Mouse (Mus musculus): ENCODE data around the gene Srcin1. TPM values are rescaled to one million over a fixed set of nuclear protein-coding genes. Genes with fewer than 3 reads are reported as not detected.

Gene Srcin1
- total and polyA plus RNA-seq, 2 experiments from 2014 or later, result not detected

GRCm38 (mm10) chr11:97560210-97560963 lies 15.6 kb downstream of the Srcin1 start:
- DNase-seq (ENCODE audit: low spot score) (no peak), ATAC-seq (ENCODE audit: insufficient read depth, low read depth) (no peak)
- Histone ChIP-seq H3K9me3 (replicated peaks; ENCODE audit: control insufficient read depth, low read length) (no peaks in the 10 kb centered on the region), H3K4me3 (ENCODE audit: low read depth, low read length) (no peak overlapping the region), H3K27me3 (ENCODE audit: control insufficient read depth, insufficient read depth, low read length) (peaks cover 47% of the 10 kb centered on the region), H3K9ac (replicated peaks; ENCODE audit: low read depth, low read length) (no peak overlapping the region), H3K36me3 (replicated peaks; ENCODE audit: control insufficient read depth, insufficient read depth, low read length) (no peaks in the 10 kb centered on the region), H3K4me1 (ENCODE audit: control insufficient read depth, insufficient read depth) (no peaks in the 10 kb centered on the region), H3K27ac (ENCODE audit: low read depth) (no peak overlapping the region), H3K4me2 (ENCODE audit: low read depth, low read length) (no peak overlapping the region)
- 56% methylated on average over 17 of the region's 17 CpGs for WGBS
- TF ChIP-seq EP300 (IDR thresholded peaks at IDR 0.05; ENCODE audit: low read depth) (no peak), CTCF (IDR thresholded peaks at IDR 0.05; ENCODE audit: low read depth) (no peak)

GRCm38 (mm10) chr11:97559549-97559948 lies 16.4 kb downstream of the Srcin1 start:
- WGBS, result 54% methylated on average over 4 of the region's 4 CpGs
- no peak overlapping the region for H3K4me3 ChIP-seq (ENCODE audit: low read depth, low read length)

GRCm38 (mm10) chr11:97557885-97558284 lies 18.1 kb downstream of the Srcin1 start:
- WGBS, result 80% methylated on average over 4 of the region's 4 CpGs
- H3K4me2 ChIP-seq (ENCODE audit: low read depth, low read length), result no peak overlapping the region
- TF ChIP-seq EP300 (IDR thresholded peaks at IDR 0.05; ENCODE audit: low read depth), result no peak
- H3K4me1 ChIP-seq (ENCODE audit: control insufficient read depth, insufficient read depth), result no peaks in the 10 kb centered on the region
- no peak for ATAC-seq (ENCODE audit: insufficient read depth, low read depth)
- H3K36me3 ChIP-seq (replicated peaks; ENCODE audit: control insufficient read depth, insufficient read depth, low read length), result no peaks in the 10 kb centered on the region
- H3K9ac ChIP-seq (replicated peaks; ENCODE audit: low read depth, low read length), result no peak overlapping the region
- H3K9me3 ChIP-seq (replicated peaks; ENCODE audit: control insufficient read depth, low read length), result no peaks in the 10 kb centered on the region
- H3K27me3 ChIP-seq (ENCODE audit: control insufficient read depth, insufficient read depth, low read length), result peaks cover 33% of the 10 kb centered on the region
- H3K27ac ChIP-seq (ENCODE audit: low read depth), result no peak overlapping the region
- DNase-seq (ENCODE audit: low spot score), result no peak
- H3K4me3 ChIP-seq (ENCODE audit: low read depth, low read length), result no peak overlapping the region

More at GRCm38 (mm10) chr11:97559549-97559948, 16.4 kb downstream of the Srcin1 start:
- Histone ChIP-seq H3K27me3 (ENCODE audit: control insufficient read depth, insufficient read depth, low read length) (peaks cover 38% of the 10 kb centered on the region), H3K9me3 (replicated peaks; ENCODE audit: control insufficient read depth, low read length) (no peaks in the 10 kb centered on the region), H3K4me1 (ENCODE audit: control insufficient read depth, insufficient read depth) (no peaks in the 10 kb centered on the region), H3K27ac (ENCODE audit: low read depth) (no peak overlapping the region), H3K36me3 (replicated peaks; ENCODE audit: control insufficient read depth, insufficient read depth, low read length) (no peaks in the 10 kb centered on the region), H3K9ac (replicated peaks; ENCODE audit: low read depth, low read length) (no peak overlapping the region), H3K4me2 (ENCODE audit: low read depth, low read length) (no peak overlapping the region)
- TF ChIP-seq CTCF (IDR thresholded peaks at IDR 0.05; ENCODE audit: low read depth), result no peak
- no peak for TF ChIP-seq EP300 (IDR thresholded peaks at IDR 0.05; ENCODE audit: low read depth)
- ATAC-seq (ENCODE audit: insufficient read depth, low read depth), result no peak
- DNase-seq (ENCODE audit: low spot score), result no peak

GRCm38 (mm10) chr11:97556569-97557408 lies 19.2 kb downstream of the Srcin1 start:
- Histone ChIP-seq H3K27ac (ENCODE audit: low read depth) (no peak overlapping the region), H3K4me2 (ENCODE audit: low read depth, low read length) (no peak overlapping the region), H3K27me3 (ENCODE audit: control insufficient read depth, insufficient read depth, low read length) (peaks cover 38% of the 10 kb centered on the region), H3K36me3 (replicated peaks; ENCODE audit: control insufficient read depth, insufficient read depth, low read length) (no peaks in the 10 kb centered on the region), H3K9me3 (replicated peaks; ENCODE audit: control insufficient read depth, low read length) (no peaks in the 10 kb centered on the region), H3K9ac (replicated peaks; ENCODE audit: low read depth, low read length) (no peak overlapping the region), H3K4me1 (ENCODE audit: control insufficient read depth, insufficient read depth) (no peaks in the 10 kb centered on the region), H3K4me3 (ENCODE audit: low read depth, low read length) (no peak overlapping the region)
- DNase-seq (ENCODE audit: low spot score), result peak; percentile 36
- peak; percentile 30; the same call in 1 of the 2 replicates for ATAC-seq (ENCODE audit: insufficient read depth, low read depth)
- TF ChIP-seq EP300 (IDR thresholded peaks at IDR 0.05; ENCODE audit: low read depth), result no peak
- peak; percentile 55 for TF ChIP-seq CTCF (IDR thresholded peaks at IDR 0.05; ENCODE audit: low read depth)
- WGBS, result 18% methylated on average over 7 of the region's 7 CpGs

- TF ChIP-seq EP300 (IDR thresholded peaks at IDR 0.05; ENCODE audit: low read depth) (no peak), CTCF (IDR thresholded peaks at IDR 0.05; ENCODE audit: low read depth) (no peak)
- Histone ChIP-seq H3K36me3 (replicated peaks; ENCODE audit: control insufficient read depth, insufficient read depth, low read length) (no peaks in the 10 kb centered on the region), H3K27me3 (ENCODE audit: control insufficient read depth, insufficient read depth, low read length) (peaks cover 52% of the 10 kb centered on the region), H3K4me3 (ENCODE audit: low read depth, low read length) (no peak overlapping the region), H3K4me1 (ENCODE audit: control insufficient read depth, insufficient read depth) (no peaks in the 10 kb centered on the region), H3K4me2 (ENCODE audit: low read depth, low read length) (no peak overlapping the region), H3K9me3 (replicated peaks; ENCODE audit: control insufficient read depth, low read length) (no peaks in the 10 kb centered on the region), H3K27ac (ENCODE audit: low read depth) (no peak overlapping the region), H3K9ac (replicated peaks; ENCODE audit: low read depth, low read length) (no peak overlapping the region)
- DNase-seq (ENCODE audit: low spot score) (no peak), ATAC-seq (ENCODE audit: insufficient read depth, low read depth) (no peak)
- WGBS, result 47% methylated on average over 6 of the region's 6 CpGs
Measured at GRCm38 (mm10) chr11:97555144-97555543, 20.8 kb downstream of the Srcin1 start.

Data from heart, postnatal 0 days (tissue).